7 mouse cellular contexts compared by ENCODE assay signal in genomic region chr14:123352973-123353372, GRCm38 (mm10).
DNase-seq lines count a peak whose midpoint lies in the region; ATAC-seq lines count a peak whose summit lies in the region.

No protein-coding gene starts in this region.

- no peak overlapping the region for H3K9ac ChIP-seq in neural tube, embryonic 11.5 days (ENCODE audit: low read length)
- H3K9ac ChIP-seq in neural tube, embryonic 15.5 days (replicated peaks), result no peak overlapping the region

- peak; percentile 37 for DNase-seq in neural tube, embryonic 11.5 days (ENCODE audit: low spot score)
- DNase-seq in neural tube, embryonic 10.5 days (ENCODE audit: extremely low spot score, low spot score), result no peak
- peak; percentile 24 for DNase-seq in cerebellum, adult 11-12 months
- DNase-seq in fibroblast of lung, adult 2 months (ENCODE audit: low read depth), result peak; percentile 25
- peak; percentile 14 to 56 for DNase-seq in kidney, postnatal 36 days
- no peak for DNase-seq in gastrocnemius, postnatal 25 days

- no peaks in the 10 kb centered on the region for H3K36me3 ChIP-seq in neural tube, embryonic 11.5 days (ENCODE audit: control insufficient read depth, insufficient read depth, low read length)
- H3K36me3 ChIP-seq in neural tube, embryonic 15.5 days, result peaks cover under 1% of the 10 kb centered on the region; the same call in 1 of the 2 replicates

- ATAC-seq in neural tube, embryonic 11.5 days (ENCODE audit: insufficient read depth, low FRiP score, low TSS enrichment), result peak; percentile 60; the same call in 1 of the 2 replicates
- peak; percentile 77; the same call in 1 of the 2 replicates for ATAC-seq in neural tube, embryonic 15.5 days (ENCODE audit: low FRiP score)

- H3K4me1 ChIP-seq in neural tube, embryonic 11.5 days (ENCODE audit: control insufficient read depth, insufficient read depth, low read length), result no peaks in the 10 kb centered on the region
- H3K4me1 ChIP-seq in neural tube, embryonic 15.5 days, result no peaks in the 10 kb centered on the region

- WGBS in neural tube, embryonic 11.5 days, result 16% methylated on average over 6 of the region's 6 CpGs
- 13% methylated on average over 6 of the region's 6 CpGs for WGBS in neural tube, embryonic 15.5 days

- H3K27ac ChIP-seq in neural tube, embryonic 11.5 days (ENCODE audit: low read depth, low read length), result no peak overlapping the region
- no peak overlapping the region for H3K27ac ChIP-seq in neural tube, embryonic 15.5 days (replicated peaks)

- no peak overlapping the region for H3K4me3 ChIP-seq in neural tube, embryonic 11.5 days (ENCODE audit: low read depth, low read length)
- H3K4me3 ChIP-seq in neural tube, embryonic 15.5 days (replicated peaks), result no peak overlapping the region

- H3K4me2 ChIP-seq in neural tube, embryonic 11.5 days (ENCODE audit: low read depth), result no peak overlapping the region
- H3K4me2 ChIP-seq in neural tube, embryonic 15.5 days, result no peak overlapping the region

- no peaks in the 10 kb centered on the region for H3K9me3 ChIP-seq in neural tube, embryonic 11.5 days (ENCODE audit: control insufficient read depth, low read length)
- H3K9me3 ChIP-seq in neural tube, embryonic 15.5 days (replicated peaks), result no peaks in the 10 kb centered on the region

- H3K27me3 ChIP-seq in neural tube, embryonic 11.5 days (ENCODE audit: control insufficient read depth, insufficient read depth, low read length), result no peaks in the 10 kb centered on the region
- no peaks in the 10 kb centered on the region for H3K27me3 ChIP-seq in neural tube, embryonic 15.5 days (replicated peaks)

Comparison
In these comparisons a context has a peak if more than half of its experiments do, and no peak if none do; other contexts are left out.
1. DNase-seq: peak in neural tube, embryonic 11.5 days (single experiment), cerebellum, adult 11-12 months (single experiment), fibroblast of lung, adult 2 months (single experiment) and kidney, postnatal 36 days (2 of 2); none in neural tube, embryonic 10.5 days (single experiment) and gastrocnemius, postnatal 25 days (single experiment).